Mouse (Mus musculus) liver, adult 10 weeks (tissue): Measurements from ENCODE around the gene Serpina6. TPM values are rescaled to one million over a fixed set of nuclear protein-coding genes. Genes with fewer than 3 reads are reported as not detected.

Experiments used
- polyA plus RNA-seq: library from polyadenylated mRNA; stranded (reverse); fragments of 350-450 nt; fragmentation: Illumina TruSeq; extraction: RNeasy Lipid Tissue Mini Kit (QIAGEN cat#74804); gene quantifications from one replicate; pipeline ENCODE4 v1.2.3, GENCODE M21; 2014; ENCODE audit warnings: low read depth, low replicate concordance

Serpina6 gene
- 309 TPM for polyA plus RNA-seq

GRCm38 (mm10) chr12:103656848-103657626 is at the start of gene Serpina6:
TSS of gene Serpina6 (minus strand) at chr12:103657212.

DNA sequence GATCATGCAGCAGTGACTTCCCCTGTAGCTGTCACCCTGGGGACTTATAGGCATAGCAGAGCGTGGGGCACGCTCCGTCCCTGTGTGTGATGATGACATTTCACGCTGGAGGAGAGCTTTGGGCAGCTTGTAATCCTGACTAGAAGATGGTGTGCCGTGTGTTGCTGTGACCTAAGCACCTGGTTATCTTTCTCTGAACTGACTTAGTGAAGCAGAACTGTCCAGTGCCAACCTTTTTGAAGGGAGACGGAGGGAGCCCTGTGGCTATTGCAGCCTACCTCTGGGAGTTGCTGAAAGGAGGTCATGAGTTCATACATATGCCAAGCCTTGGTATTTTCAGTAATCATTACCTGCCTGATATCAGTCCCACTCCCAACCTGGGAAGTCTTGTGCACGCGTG is 38.4 kb upstream of the Serpina6 start, which contains the start of gene Serpina1f:
TSS of gene Serpina1f (minus strand) at position 101 of the 400 bp plus-strand sequence.

GRCm38 (mm10) chr12:103676039-103676438 is 19.0 kb upstream of the Serpina6 start, which contains the start of gene Serpina16:
TSS of gene Serpina16 (minus strand) at chr12:103676139.

GRCm38 (mm10) chr12:103631203-103631612 is 25.8 kb downstream of the Serpina6 start, which contains the start of gene Serpina10:
TSS of gene Serpina10 (minus strand) at chr12:103631444.

Other genes starting within 250 kb of the Serpina6 start
- gene 9330161L09Rik, start 249.4 kb downstream of the Serpina6 start, polyA plus RNA-seq, result not detected
- 9.5 TPM for gene Ddx24, start 231.4 kb downstream of the Serpina6 start, polyA plus RNA-seq
- gene Ifi27, start 223.0 kb downstream of the Serpina6 start, polyA plus RNA-seq, result 45.8 TPM
- gene Ifi27l2a, start 213.5 kb downstream of the Serpina6 start, polyA plus RNA-seq, result 1.6 TPM
- gene Ifi27l2b, start 200.0 kb downstream of the Serpina6 start, polyA plus RNA-seq, result 3.4 TPM
- 9.8 TPM for gene Ppp4r4, start 124.9 kb downstream of the Serpina6 start, polyA plus RNA-seq
- gene Serpina10, start 25.8 kb downstream of the Serpina6 start, polyA plus RNA-seq, result 69.6 TPM
- not detected for gene Serpina16, start 18.9 kb upstream of the Serpina6 start, polyA plus RNA-seq
- not detected for gene Serpina1f, start 38.3 kb upstream of the Serpina6 start, polyA plus RNA-seq
- gene Serpina1d, start 116.4 kb upstream of the Serpina6 start, polyA plus RNA-seq, result 3,563 TPM
- gene Serpina1b, start 173.2 kb upstream of the Serpina6 start, polyA plus RNA-seq, result 5,433 TPM
- 4,926 TPM for gene Serpina1a, start 206.3 kb upstream of the Serpina6 start, polyA plus RNA-seq
- 4,710 TPM for gene Serpina1c, start 247.7 kb upstream of the Serpina6 start, polyA plus RNA-seq